Mouse (Mus musculus) urinary bladder, adult 2 months (tissue): ENCODE results near the gene Ippk. TPM values are rescaled to one million over a fixed set of nuclear protein-coding genes. Genes with fewer than 3 reads are reported as not detected.

Source experiments
- DNase-seq: peaks from one replicate; pipeline ENCODE4 v3.0.0; 2022; ENCODE audit warnings: low spot score
- polyA plus RNA-seq: library from polyadenylated mRNA; depleted of rRNA; stranded (reverse); fragments of >200 nt; gene quantifications from 2 replicates; pipeline ENCODE4 v1.2.3, GENCODE M21; 2012

Ippk gene
- polyA plus RNA-seq, 1 experiment: 12.4 TPM

- no peak for DNase-seq
These were observed 9.5 kb downstream of the Ippk start for GRCm38 (mm10) chr13:49430529-49430928.

DNA sequence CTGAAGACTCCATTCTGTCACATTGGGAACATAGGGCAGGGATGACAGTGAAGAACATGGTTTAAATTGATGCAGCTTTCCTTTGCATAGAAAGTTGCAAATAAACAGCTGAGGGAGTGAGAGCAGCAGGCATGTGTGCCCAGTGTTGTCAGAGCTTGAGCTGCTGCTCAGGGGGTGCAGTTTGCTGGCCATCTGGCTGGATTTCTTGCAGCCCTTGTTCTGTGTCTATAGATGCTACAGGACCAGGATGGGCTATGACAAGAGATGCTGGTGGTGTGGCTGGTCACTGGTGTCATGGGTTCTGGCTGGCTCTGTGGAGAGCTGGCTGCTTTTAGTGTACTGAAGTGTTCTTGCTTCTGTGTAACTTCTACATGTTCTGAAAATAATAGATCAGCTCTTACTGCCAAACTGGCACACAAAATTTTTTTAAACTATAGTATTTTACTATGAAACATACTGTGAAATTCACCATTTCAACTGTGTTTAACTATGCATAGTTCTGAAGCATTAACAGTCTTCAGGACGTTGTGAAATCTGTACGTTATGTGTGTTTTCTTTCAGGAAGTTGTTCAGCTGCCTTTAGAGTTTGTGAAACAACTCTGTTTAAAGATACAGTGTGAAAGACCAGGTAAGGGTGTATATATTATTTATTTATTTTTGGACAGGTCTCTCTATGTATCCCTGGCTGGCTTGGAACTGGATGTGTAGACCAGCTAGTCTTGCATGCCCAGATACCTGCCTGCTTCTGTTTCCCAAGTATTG, 12.4 kb downstream of the Ippk start:
- DNase-seq: no peak

DNA sequence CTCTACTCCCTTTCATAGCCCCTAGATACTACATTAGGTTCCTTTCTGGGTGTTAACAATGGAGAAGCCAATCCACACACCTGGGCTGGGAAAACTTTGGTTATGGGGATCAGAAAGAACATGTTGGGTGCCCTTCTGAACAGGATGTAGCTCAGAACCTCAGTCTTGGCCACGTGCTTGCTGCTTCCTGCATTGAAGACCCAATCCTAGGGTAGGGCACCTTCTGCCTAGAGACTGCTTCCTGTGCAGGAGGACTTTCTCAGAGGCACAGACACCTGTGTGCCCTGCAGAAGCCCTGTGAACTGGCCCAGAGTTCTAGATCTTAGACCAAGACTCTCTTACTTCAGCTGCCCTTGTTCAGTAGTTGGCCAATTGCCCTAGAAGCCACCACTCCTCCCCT, 14.7 kb downstream of the Ippk start:
- no peak for DNase-seq

- no peak for DNase-seq
These were observed 15.1 kb downstream of the Ippk start for GRCm38 (mm10) chr13:49436170-49436569.

DNA sequence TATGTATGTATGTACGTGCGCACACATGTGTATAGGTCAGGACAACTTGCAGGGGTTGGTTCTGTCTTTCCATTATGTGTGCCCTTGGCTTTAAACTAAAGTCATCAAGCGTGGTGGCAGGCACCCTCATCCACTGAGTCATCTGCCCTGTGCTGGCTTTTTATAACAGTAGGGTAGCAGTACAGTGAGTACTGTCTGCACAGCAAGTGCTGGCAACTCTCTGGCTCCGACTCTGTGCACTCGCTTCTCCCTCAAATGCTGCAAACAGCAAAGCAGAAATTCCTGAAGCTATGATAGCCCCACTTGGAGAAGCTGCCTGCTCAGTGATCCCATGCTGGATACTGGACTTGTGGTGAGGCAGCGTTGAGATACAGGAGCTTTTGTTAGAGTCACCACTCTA, 23.4 kb downstream of the Ippk start:
- DNase-seq: no peak

- peak; percentile 62 for DNase-seq
These were observed 28.3 kb downstream of the Ippk start for GRCm38 (mm10) chr13:49449318-49449749.

DNA sequence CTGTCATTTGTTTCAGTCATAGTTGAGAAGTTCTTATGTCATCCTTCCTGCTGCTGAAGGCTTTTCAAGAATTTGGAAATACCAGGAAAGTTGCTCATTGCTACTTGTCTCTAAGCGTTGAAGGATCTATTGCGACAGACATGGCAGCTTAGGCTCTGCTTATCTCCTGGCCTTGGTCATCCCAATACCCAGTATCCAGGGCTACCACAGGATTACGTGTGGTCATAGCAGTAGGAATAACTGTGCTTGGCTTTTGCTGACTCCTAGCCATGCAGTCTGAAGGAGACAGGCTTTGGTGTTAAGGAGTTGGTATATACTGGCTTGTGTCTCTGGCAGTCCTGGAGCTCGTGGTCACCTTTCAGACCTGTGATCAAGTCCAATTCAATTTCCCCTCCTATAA, 39.2 kb downstream of the Ippk start:
- DNase-seq: no peak

- no peak for DNase-seq
These were observed 39.8 kb downstream of the Ippk start for GRCm38 (mm10) chr13:49460692-49461414.

GRCm38 (mm10) chr13:49461458-49462132, 40.5 kb downstream of the Ippk start:
- DNase-seq: no peak

DNA sequence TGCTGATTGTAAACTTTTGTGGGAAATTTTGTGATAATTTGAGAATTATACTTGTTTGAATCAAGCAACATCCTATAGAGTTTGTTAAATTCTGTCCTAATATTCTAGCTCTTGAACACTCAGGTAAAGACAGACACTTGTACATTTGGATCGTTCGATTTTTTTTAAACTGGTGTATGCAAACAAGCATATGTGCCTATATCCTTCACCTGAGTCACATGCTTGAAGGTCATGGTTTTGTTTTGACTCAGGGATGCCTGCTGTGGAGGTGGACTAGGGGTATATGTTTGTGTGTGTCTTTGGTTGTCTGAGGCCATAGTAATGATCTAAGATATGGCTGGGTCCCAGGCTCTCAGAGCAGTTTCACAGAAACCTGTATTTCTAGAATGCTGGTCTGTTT, 41.9 kb downstream of the Ippk start:
- no peak for DNase-seq

- DNase-seq: no peak
These were observed 44.8 kb downstream of the Ippk start for GRCm38 (mm10) chr13:49465875-49466274.

- no peak for DNase-seq
These were observed 45.5 kb downstream of the Ippk start for GRCm38 (mm10) chr13:49466393-49467075.

DNA sequence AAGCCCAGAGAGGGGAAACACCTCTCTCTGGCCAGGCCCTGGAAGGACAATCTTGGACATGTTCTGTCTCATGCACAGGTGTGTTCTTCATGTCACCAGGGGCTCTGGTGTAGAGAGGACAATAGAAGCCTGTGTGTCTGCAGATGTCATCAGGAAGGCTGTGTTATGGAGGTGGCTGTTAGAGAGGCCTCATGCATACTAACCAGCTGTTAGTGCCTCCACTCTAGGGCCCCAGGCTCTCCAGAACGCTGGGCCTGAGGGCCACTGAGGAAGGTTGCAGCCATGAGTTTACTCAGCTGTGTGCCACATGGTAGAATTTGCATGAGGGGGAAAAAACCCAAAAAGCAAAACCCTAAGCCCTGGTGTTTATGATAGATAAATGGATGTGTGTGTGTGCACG, 46.5 kb downstream of the Ippk start:
- DNase-seq: no peak

- DNase-seq: no peak
These were observed 48.0 kb downstream of the Ippk start for GRCm38 (mm10) chr13:49469002-49469401.

- no peak for DNase-seq
These were observed 49.3 kb downstream of the Ippk start for GRCm38 (mm10) chr13:49470319-49470718.

DNA sequence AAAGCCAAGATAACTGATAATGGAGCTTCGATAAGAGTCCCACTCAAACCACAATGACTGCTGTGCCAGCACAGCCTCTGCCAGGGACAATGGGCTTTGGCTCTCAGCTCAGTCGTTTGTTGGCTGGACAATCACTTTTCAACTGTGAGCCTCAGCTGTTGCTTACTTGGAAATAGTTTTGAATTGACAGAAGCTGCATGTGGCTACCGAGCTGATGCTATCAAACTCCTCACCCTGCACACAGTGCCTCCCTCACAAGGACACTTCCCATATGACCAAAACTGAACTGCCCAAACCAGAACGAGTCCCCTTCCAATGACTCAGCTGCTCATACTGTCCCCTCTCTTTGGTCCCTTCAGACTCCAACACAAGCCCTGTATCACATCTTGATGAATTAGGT, 49.8 kb downstream of the Ippk start:
- DNase-seq: no peak

DNA sequence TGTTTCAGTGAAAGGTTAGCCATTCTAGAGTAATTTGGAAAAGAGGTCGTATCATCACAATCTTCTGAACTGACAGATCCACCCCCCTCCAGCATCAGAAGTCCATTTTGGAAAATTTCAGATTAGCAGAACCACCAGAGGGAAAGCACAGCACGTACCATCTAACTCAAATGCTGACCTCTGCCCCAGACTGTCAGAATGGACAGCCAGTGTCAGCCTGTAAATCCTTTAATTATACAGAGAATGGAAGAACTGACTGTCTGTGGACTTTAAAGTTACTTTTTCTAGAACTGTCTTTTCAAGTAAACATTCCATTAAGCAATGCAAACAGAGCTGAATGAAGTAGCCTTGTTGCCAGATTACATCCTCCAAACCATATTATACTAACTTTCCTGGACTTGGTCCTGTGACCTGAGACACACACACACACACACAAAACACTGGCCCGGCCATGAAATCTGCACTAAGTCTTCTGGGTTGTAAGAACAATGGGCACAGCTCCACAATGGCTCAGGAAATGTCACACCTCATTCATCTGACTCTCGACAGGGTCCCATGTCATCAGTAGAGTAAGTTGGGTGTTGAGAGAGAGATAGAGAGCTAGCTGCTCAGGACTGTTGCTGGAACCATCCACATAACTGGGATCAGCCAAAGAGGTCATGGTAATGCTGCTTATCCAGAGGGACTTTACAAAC, 51.1 kb downstream of the Ippk start:
- no peak for DNase-seq

GRCm38 (mm10) chr13:49472676-49473005, 51.6 kb downstream of the Ippk start:
- DNase-seq: no peak

DNA sequence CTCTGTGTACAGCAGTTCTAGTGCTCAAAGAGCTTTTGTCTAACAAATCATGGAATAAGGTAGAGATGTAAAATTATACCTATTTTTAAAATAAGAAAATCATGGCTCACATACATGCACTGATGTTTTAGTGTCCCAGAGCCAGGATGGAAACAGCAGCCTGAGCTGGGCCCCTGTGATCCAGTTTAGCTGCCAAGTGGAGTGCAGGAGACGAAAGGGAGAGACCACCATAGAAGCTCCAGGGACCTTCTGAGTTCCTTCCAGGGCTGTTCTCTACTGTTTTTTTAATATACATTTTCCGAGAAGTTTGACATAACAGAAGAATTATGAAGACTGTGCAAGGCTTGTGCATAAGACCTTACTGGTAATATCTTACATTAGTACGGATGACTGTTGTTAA, 56.8 kb downstream of the Ippk start:
- no peak for DNase-seq

- DNase-seq: no peak
These were observed 57.9 kb downstream of the Ippk start for GRCm38 (mm10) chr13:49478851-49479374.

- no peak for DNase-seq
These were observed 58.4 kb downstream of the Ippk start for GRCm38 (mm10) chr13:49479399-49479798.
